Mouse (Mus musculus) lung, postnatal 10 days (tissue): ENCODE measurements around the gene Rwdd4a.

ENCODE experiments used
- DNase-seq: peaks from one replicate; pipeline ENCODE4 v3.0.0; 2021

The Rwdd4a gene

GRCm38 (mm10) chr8:47533344-47534125 is at the start of gene Rwdd4a, which contains the start of gene Trappc11:
Gene Rwdd4a (plus strand): TSS chr8:47533664.
Gene Trappc11 (minus strand): TSS chr8:47533470.
- DNase-seq, result peak; percentile 98

GRCm38 (mm10) chr8:47487231-47487630 is 46.2 kb upstream of the Rwdd4a start:
- DNase-seq, result no peak

- peak; percentile 69 for DNase-seq
These were observed 40.4 kb upstream of the Rwdd4a start for GRCm38 (mm10) chr8:47493106-47493505.

GRCm38 (mm10) chr8:47494602-47495153 is 38.8 kb upstream of the Rwdd4a start:
- no peak for DNase-seq

- DNase-seq, result no peak
These were observed 38.0 kb upstream of the Rwdd4a start for GRCm38 (mm10) chr8:47495428-47495827.

- DNase-seq, result no peak
These were observed 31.5 kb upstream of the Rwdd4a start for GRCm38 (mm10) chr8:47501994-47502393.

GRCm38 (mm10) chr8:47502546-47502945 is 30.9 kb upstream of the Rwdd4a start:
- no peak for DNase-seq

- no peak for DNase-seq
These were observed 28.0 kb upstream of the Rwdd4a start for GRCm38 (mm10) chr8:47505431-47505830.

- DNase-seq, result no peak
These were observed 22.5 kb upstream of the Rwdd4a start for GRCm38 (mm10) chr8:47510930-47511329.

- DNase-seq, result no peak
These were observed 19.9 kb upstream of the Rwdd4a start for GRCm38 (mm10) chr8:47513601-47514000.

GRCm38 (mm10) chr8:47528094-47528493 is 5.4 kb upstream of the Rwdd4a start:
- DNase-seq, result no peak

- no peak for DNase-seq
These were observed 4.9 kb downstream of the Rwdd4a start for GRCm38 (mm10) chr8:47538323-47538722.

GRCm38 (mm10) chr8:47542746-47543145 is 9.3 kb downstream of the Rwdd4a start:
- DNase-seq, result no peak

- no peak for DNase-seq
These were observed 10.6 kb downstream of the Rwdd4a start for GRCm38 (mm10) chr8:47544094-47544493.

GRCm38 (mm10) chr8:47547102-47547501 is 13.6 kb downstream of the Rwdd4a start:
- DNase-seq, result no peak

GRCm38 (mm10) chr8:47553613-47554012 is 20.1 kb downstream of the Rwdd4a start:
- peak; percentile 37 for DNase-seq

- peak; percentile 10 for DNase-seq
These were observed 23.0 kb downstream of the Rwdd4a start for GRCm38 (mm10) chr8:47556446-47556845.

- no peak for DNase-seq
These were observed 24.8 kb downstream of the Rwdd4a start for GRCm38 (mm10) chr8:47558274-47558673.

GRCm38 (mm10) chr8:47560801-47561200 is 27.3 kb downstream of the Rwdd4a start:
- no peak for DNase-seq

- no peak for DNase-seq
These were observed 33.1 kb downstream of the Rwdd4a start for GRCm38 (mm10) chr8:47566551-47566950.

GRCm38 (mm10) chr8:47568098-47568497 is 34.6 kb downstream of the Rwdd4a start:
- DNase-seq, result no peak

GRCm38 (mm10) chr8:47570161-47570560 is 36.7 kb downstream of the Rwdd4a start:
- DNase-seq, result no peak

- DNase-seq, result no peak
These were observed 40.0 kb downstream of the Rwdd4a start for GRCm38 (mm10) chr8:47573482-47573881.

- no peak for DNase-seq
These were observed 48.0 kb downstream of the Rwdd4a start for GRCm38 (mm10) chr8:47581454-47581853.

- no peak for DNase-seq
These were observed 55.2 kb downstream of the Rwdd4a start for GRCm38 (mm10) chr8:47588616-47589015.
